In the genomic region with DNA sequence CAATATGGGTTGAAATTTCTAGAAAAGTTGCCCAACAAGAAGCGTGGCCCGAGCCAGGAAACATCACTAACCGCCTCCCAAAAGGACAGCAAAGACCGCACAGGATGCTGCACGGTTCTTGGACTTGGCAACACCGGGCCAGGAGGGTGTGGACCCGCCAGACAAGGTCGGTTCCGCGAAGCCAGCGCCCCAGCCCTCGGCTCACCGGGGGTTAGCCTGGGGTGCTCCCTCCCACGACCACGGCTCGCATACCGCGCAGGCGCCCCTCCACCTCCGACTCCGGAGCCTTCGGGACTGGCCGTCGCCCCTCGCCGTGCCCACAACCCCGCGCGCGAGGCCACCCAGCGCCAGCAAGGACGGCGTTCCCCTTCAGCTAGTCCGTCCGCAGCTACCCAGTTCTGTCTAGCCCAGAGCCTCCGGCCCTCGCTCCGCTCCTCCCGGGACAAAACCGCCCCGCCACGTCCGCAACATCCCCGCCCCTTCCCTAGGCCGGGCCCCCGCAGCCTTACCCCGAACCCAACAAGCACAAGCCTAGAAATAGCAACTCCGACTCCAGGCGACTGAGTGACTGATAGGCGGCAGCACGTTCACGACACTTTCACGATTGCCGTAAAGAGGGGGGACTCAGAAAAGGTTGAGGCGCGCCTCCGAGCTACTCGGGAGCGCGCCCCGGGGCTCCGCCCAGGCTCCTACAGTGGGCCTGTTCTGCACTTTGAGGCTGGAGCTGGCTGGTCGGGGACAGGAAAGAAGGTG, we compare ENCODE assay signal across 8 mouse cellular contexts. TPM values are rescaled to one million over a fixed set of nuclear protein-coding genes. Genes with fewer than 3 reads are reported as not detected.
A peak's percentile ranks its signal among the peaks of the same experiment; 100 is the strongest.
DNase-seq lines count a peak whose midpoint lies in the region; ATAC-seq and TF ChIP-seq lines count a peak whose summit lies in the region.

A gene (plus strand): TSS at position 628 of the 753 bp plus-strand sequence.
A gene (minus strand): TSS at position 632 of the 753 bp plus-strand sequence.

- H3K9ac ChIP-seq in hindbrain, postnatal 0 days (replicated peaks; ENCODE audit: low read length) = peak within 1 kb of the TSS; percentile 77

- peaks cover 7% of the 10 kb centered on the region; the same call in 1 of the 2 replicates for H3K4me1 ChIP-seq in hindbrain, postnatal 0 days (ENCODE audit: insufficient read depth, low read length)

- no peaks in the 10 kb centered on the region for H3K9me3 ChIP-seq in hindbrain, postnatal 0 days (ENCODE audit: low read length)

- H3K36me3 ChIP-seq in hindbrain, postnatal 0 days (ENCODE audit: insufficient read depth, low read length) = no peaks in the 10 kb centered on the region; the same call in 1 of the 2 replicates

- peak within 1 kb of the TSS; percentile 93 for H3K27ac ChIP-seq in gastrocnemius, adult 2 months
- H3K27ac ChIP-seq in hindbrain, postnatal 0 days = peak within 1 kb of the TSS; percentile 94
- H3K27ac ChIP-seq in left cerebral cortex, adult 2 months = peak within 1 kb of the TSS; percentile 97

- no peak for TF ChIP-seq CTCF in gastrocnemius, adult 2 months (IDR thresholded peaks at IDR 0.05)
- peak; percentile 23; the same call in 1 of the 2 replicates for TF ChIP-seq CTCF in hindbrain, postnatal 0 days (IDR thresholded peaks at IDR 0.05; ENCODE audit: low read depth)
- no peak for TF ChIP-seq CTCF in left cerebral cortex, adult 2 months (IDR thresholded peaks at IDR 0.05)

- DNase-seq in ZHBTc4 (ENCODE audit: low read depth, low spot score) = peak; percentile 99
- DNase-seq in gastrocnemius, adult 2 months = peak; percentile 94
- DNase-seq in hindbrain, postnatal 0 days (ENCODE audit: low spot score) = peak; percentile 97
- peak; percentile 85 to 92 for DNase-seq in left cerebral cortex, adult 2 months (ENCODE audit: extremely low spot score in 1 of 2, low spot score in 2 of 2)
- peak; percentile 92 to 96 for DNase-seq in right cerebral cortex, adult 2 months (ENCODE audit: low spot score in 2 of 2)
- peak; percentile 94 for DNase-seq in urinary bladder, postnatal 14 days (ENCODE audit: low spot score)

- H3K27me3 ChIP-seq in hindbrain, postnatal 0 days (ENCODE audit: insufficient read depth, low read length) = no peaks in the 10 kb centered on the region

- intact Hi-C loops in gastrocnemius, adult 2 months (cut with DNase I) = loop anchor here (2.0 to 10.0 kb wide), 2 partner anchors 173 to 583 kb away; a partner anchor contains a TSS
- intact Hi-C loops in left cerebral cortex, adult 2 months (cut with DNase I) = loop anchor here (1.0 kb wide), 1 partner anchor 174 kb away; no protein-coding TSS in a partner anchor

- H3K4me2 ChIP-seq in hindbrain, postnatal 0 days (ENCODE audit: low read depth, low read length) = peak within 1 kb of the TSS; percentile 81

- H3K4me3 ChIP-seq in gastrocnemius, adult 2 months = peak within 1 kb of the TSS; percentile 89
- H3K4me3 ChIP-seq in hindbrain, postnatal 0 days (ENCODE audit: low read length) = peak within 1 kb of the TSS; percentile 68
- peak within 1 kb of the TSS; percentile 97 for H3K4me3 ChIP-seq in left cerebral cortex, adult 2 months

- ATAC-seq in common myeloid progenitor, adult 5-6 weeks (replicated peaks; ENCODE audit: low read depth, poor library complexity, severe bottlenecking) = peak; percentile 93
- peak; percentile 97 for ATAC-seq in hindbrain, postnatal 0 days
- peak; percentile 84 for ATAC-seq in megakaryocyte, adult 5-6 weeks (ENCODE audit: poor library complexity, severe bottlenecking)

- under 1% methylated on average over 62 of the region's 63 CpGs for WGBS in hindbrain, postnatal 0 days

RNA-seq across cellular contexts. Expression of the first gene that starts in this region (rescaled TPM):
- 14.1 and 21.6 TPM in 2 replicates for total RNA-seq in common myeloid progenitor, adult 5-6 weeks (2017)
- 100 to 1,000 TPM in 1 of 2 experiments, 10 to 100 TPM in 1; 94.2 to 101 TPM for total RNA-seq in gastrocnemius, adult 2 months (2021)
- total RNA-seq in hindbrain, postnatal 0 days (2014; rRNA removed) = 49.9 and 51.7 TPM in 2 replicates
- 66.1 and 69.6 TPM in 2 replicates for polyA plus RNA-seq in hindbrain, postnatal 0 days (2015; fragmentation: Nextera tagmentation; extraction: Ambion mirVana)
- total RNA-seq in left cerebral cortex, adult 2 months (2021) = 10 to 100 TPM; 28.4 to 33.3 TPM
- total RNA-seq in megakaryocyte, adult 5-6 weeks (2015) = 78.6 and 107 TPM in 2 replicates
- 72.5 and 94.8 TPM in 2 replicates for total RNA-seq in megakaryocyte, adult 5-6 weeks (2017)

RNA-seq across cellular contexts. Expression of the second gene that starts in this region (rescaled TPM):
- 47.6 and 57.6 TPM in 2 replicates for total RNA-seq in common myeloid progenitor, adult 5-6 weeks (2017)
- 10 to 100 TPM; 24.8 to 27.0 TPM for total RNA-seq in gastrocnemius, adult 2 months (2021)
- 36.0 and 61.4 TPM in 2 replicates for total RNA-seq in hindbrain, postnatal 0 days (2014; rRNA removed)
- 32.5 and 35.3 TPM in 2 replicates for polyA plus RNA-seq in hindbrain, postnatal 0 days (2015; fragmentation: Nextera tagmentation; extraction: Ambion mirVana)
- 10 to 100 TPM; 45.9 to 52.6 TPM for total RNA-seq in left cerebral cortex, adult 2 months (2021)
- total RNA-seq in megakaryocyte, adult 5-6 weeks (2015) = 69.6 and 74.0 TPM in 2 replicates
- 104 and 122 TPM in 2 replicates for total RNA-seq in megakaryocyte, adult 5-6 weeks (2017)

Comparison
In these comparisons a context has a peak if more than half of its experiments do, and no peak if none do; other contexts are left out.
1. Peak in every context shown above with its lines: DNase-seq, ATAC-seq, H3K4me3 ChIP-seq and H3K27ac ChIP-seq.